Mouse (Mus musculus): ENCODE results near the gene Rb1. TPM values are rescaled to one million over a fixed set of nuclear protein-coding genes. Genes with fewer than 3 reads are reported as not detected.
A peak's percentile ranks its signal among the peaks of the same experiment; 100 is the strongest.

The Rb1 gene
- total RNA-seq, 2 experiments from 2014 or later = 16.2 to 47.0 TPM

- no peak for ATAC-seq (replicated peaks; ENCODE audit: poor library complexity)
Observed at GRCm38 (mm10) chr14:73217062-73217461, 108.6 kb downstream of the Rb1 start.

GRCm38 (mm10) chr14:73211477-73211876 is 114.1 kb downstream of the Rb1 start:
- no peak for ATAC-seq (replicated peaks; ENCODE audit: poor library complexity)

- ATAC-seq (replicated peaks; ENCODE audit: poor library complexity) = no peak
Observed at GRCm38 (mm10) chr14:73210196-73210595, 115.4 kb downstream of the Rb1 start.

DNA sequence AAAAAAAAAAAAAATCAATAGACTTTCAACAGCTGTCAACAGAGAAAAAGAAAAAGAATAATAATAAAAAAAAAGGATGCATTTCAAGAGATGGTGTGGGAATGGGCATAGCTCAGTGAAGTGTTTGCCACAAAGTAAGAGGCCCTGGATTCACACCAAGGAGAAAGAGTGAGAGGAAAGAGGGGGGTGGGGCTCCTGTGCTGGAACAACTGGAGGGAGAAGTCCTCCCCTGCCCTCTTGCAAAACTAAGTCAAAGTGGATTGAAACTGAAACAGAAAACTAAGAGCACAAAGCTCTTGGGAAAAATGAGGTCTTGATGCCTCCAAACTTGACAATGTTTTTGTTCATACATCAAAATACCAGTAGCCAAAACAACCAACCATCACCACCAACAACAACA is 116.4 kb downstream of the Rb1 start:
- ATAC-seq (replicated peaks; ENCODE audit: poor library complexity) = peak; percentile 26; the same call in 1 of the 2 replicates

DNA sequence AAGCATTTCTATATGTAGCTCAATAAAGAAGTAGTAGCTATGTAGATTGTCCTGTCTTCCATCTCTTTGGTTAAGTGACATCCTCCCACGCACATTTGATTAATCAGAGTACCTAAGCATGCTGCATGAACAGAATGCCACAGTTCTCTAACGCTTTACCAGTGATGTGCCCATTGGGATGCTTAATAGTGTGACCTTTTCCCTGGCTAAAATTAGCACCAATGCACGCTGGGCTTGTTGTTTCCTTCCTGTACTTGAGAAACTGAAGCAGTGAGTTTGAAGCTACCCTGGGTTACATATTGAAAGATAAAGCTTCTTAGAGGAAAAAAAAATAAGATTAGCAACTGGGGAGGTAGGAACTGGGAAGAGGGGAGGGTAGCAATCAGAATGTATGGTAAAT is 121.6 kb downstream of the Rb1 start:
- ATAC-seq (replicated peaks; ENCODE audit: poor library complexity) = no peak

- no peak for ATAC-seq (replicated peaks; ENCODE audit: poor library complexity)
Observed at GRCm38 (mm10) chr14:73201447-73201846, 124.2 kb downstream of the Rb1 start.

GRCm38 (mm10) chr14:73199058-73199457 is 126.6 kb downstream of the Rb1 start:
- ATAC-seq (replicated peaks; ENCODE audit: poor library complexity) = no peak

GRCm38 (mm10) chr14:73186875-73187274 is 138.7 kb downstream of the Rb1 start:
- ATAC-seq (replicated peaks; ENCODE audit: poor library complexity) = peak; percentile 46

- ATAC-seq (replicated peaks; ENCODE audit: poor library complexity) = no peak
Observed at GRCm38 (mm10) chr14:73181144-73181543, 144.5 kb downstream of the Rb1 start.

DNA sequence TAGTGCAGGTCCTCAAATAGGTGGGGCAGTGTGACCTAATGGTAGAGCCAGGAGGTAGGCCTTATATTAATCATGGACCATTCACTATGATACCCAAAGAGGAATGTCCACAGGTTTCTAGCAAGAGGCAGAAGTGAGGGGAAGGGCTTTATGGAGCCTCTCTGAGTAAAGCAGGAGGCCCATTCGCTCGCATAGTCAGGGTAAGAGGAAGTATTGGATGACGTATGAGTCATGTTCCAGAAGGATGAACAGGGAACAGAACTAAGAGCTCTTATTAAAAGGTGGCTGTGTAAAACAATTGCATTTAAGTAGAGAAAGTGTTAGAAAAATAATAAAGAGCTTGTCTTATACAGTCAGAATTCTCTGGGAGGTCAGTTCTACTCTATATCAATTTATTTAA is 145.0 kb downstream of the Rb1 start:
- no peak for ATAC-seq (replicated peaks; ENCODE audit: poor library complexity)

- no peak for ATAC-seq (replicated peaks; ENCODE audit: poor library complexity)
Observed at GRCm38 (mm10) chr14:73179221-73179681, 146.4 kb downstream of the Rb1 start.

DNA sequence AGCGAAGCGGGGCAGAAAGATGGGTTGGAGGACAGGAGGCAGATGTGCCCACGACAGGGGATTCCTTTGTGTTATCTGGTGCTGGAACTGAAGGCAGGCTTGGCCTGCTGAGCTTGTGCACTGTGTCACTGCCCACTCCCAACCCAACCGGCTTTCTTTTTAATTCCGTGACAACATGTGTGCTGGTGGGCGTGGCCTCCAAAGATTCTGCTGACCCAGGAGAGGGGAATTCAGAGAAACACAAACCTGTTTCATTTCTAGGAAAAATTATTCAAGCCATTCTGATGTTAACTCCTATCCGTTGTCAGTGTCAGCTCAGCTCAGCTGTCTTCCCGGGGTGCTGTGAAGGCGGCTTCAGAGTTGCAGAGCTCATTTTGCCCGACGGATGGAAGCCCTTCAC is 147.7 kb downstream of the Rb1 start:
- ATAC-seq (replicated peaks; ENCODE audit: poor library complexity) = no peak

DNA sequence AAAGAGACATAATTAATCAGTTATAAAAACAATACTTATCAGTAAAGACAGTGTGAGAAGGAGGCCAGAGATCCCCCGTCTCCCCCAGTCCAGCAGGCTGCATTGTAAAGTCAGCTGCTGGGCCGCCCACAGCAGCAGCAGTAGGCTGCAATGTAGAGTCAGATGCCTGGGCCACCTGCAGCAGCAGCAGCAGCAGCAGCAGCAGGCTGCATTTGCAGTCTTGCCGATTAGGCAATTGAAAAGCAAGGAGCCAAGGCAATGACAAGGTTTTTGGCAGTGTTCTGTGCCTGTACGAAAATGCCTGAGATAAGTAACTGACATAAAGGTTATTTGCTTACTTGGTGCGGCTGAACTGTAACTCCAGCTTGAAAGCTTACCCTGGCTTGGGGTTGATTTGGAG is 149.4 kb downstream of the Rb1 start:
- ATAC-seq (replicated peaks; ENCODE audit: poor library complexity) = peak; percentile 47

GRCm38 (mm10) chr14:73175814-73176213 is 149.8 kb downstream of the Rb1 start:
- peak; percentile 78 for ATAC-seq (replicated peaks; ENCODE audit: poor library complexity)

DNA sequence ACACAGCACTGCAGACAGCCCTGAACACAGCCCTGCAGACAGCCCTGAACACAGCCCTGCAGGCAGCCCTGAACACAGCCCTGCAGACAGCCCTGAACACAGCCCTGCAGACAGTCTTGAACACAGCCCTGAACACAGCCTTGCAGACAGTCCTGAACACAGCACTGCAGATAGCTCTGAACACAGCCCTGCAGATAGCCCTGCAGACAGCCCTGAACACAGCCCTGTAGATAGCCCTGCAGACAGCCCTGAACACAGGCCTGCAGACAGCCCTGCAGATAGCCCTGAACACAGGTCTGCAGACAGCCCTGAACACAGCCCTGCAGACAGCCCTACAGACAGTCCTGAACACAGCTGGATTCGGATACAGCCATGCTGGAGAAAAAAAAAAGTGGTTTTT is 150.6 kb downstream of the Rb1 start:
- ATAC-seq (replicated peaks; ENCODE audit: poor library complexity) = 0 out of 2 replicates have a peak, but pooled peaks have one; percentile 17

DNA sequence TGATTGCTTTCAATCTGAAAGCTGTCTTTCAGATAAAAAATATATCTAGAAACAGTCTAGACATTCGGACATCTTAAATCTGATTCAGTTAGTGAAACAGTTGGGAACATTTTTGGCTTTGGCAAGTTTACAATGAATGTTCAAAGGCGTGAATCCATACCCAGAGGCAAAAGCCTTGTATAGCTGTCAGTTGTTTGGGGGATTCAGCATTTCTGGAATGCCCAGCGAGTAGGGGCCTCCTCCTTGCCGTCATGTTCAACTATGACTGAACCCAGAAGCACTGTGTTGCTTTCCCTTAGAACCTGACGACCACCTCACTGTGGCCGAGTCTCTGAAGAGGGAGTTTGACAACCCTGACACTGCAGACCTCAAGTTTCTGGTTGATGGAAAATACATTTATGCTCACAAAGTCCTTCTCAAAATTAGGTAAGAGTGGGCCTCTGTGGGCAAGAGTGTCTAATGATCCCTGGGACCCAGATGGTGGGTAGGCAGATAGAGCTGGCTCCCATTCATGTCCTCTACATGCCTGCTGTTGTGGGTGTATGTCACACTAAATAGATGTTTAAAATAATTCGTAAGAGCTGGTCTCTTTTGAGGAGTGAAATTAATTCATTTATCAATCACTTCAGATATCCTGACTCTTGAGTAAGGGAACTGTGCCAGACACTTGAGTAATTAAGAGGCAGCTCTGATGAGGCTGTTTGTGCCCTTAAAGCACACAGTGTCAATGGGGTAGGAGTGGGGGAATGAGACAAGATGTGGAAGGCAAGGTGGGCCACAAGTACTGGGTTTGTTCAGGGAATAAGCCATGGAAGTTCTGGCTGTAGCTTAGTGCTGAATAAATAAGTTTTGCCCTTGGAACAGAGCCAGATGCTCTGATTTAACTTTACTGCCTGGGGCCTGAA is 151.3 kb downstream of the Rb1 start:
- no peak for ATAC-seq (replicated peaks; ENCODE audit: poor library complexity)

GRCm38 (mm10) chr14:73173662-73174061 is 152.0 kb downstream of the Rb1 start:
- no peak for ATAC-seq (replicated peaks; ENCODE audit: poor library complexity)

DNA sequence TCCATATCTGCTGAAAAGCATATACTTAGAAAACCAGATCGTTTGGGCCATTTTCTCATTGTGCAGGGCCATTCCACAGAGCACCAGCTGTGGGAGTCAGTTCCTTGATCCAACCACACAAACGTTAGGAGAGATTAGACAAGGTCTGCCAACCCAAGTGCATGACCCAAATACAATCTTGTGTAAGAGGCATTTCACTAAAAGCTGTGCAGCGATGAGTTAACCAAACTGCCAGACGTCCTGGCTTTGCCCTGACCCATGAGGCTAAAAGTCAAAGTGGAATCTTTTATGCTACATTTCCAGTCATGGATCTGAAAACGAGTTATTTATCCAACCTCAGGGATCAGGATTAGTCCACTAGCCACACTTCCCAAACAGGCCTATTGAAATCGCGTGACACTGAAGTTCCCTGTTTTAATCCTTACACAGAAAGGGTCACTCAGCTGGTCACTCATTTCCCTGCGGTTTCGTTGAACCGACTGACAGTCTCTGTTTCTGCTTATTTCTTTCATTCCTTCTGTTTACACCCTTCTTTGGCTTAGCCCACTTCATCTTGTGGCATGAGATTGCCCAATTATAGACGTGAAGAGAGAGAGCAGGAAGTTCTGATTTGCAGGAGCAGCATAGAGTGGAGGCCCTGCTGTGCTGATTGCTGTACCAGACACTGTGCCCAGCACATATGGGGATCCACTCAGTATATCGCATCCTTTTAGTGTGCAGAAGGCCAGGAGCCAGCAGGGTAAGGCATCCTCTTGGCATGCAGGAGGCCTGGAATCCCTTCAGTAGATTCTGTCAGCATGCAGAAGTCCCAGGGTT is 153.2 kb downstream of the Rb1 start:
- peak; percentile 48 for ATAC-seq (replicated peaks; ENCODE audit: poor library complexity)

DNA sequence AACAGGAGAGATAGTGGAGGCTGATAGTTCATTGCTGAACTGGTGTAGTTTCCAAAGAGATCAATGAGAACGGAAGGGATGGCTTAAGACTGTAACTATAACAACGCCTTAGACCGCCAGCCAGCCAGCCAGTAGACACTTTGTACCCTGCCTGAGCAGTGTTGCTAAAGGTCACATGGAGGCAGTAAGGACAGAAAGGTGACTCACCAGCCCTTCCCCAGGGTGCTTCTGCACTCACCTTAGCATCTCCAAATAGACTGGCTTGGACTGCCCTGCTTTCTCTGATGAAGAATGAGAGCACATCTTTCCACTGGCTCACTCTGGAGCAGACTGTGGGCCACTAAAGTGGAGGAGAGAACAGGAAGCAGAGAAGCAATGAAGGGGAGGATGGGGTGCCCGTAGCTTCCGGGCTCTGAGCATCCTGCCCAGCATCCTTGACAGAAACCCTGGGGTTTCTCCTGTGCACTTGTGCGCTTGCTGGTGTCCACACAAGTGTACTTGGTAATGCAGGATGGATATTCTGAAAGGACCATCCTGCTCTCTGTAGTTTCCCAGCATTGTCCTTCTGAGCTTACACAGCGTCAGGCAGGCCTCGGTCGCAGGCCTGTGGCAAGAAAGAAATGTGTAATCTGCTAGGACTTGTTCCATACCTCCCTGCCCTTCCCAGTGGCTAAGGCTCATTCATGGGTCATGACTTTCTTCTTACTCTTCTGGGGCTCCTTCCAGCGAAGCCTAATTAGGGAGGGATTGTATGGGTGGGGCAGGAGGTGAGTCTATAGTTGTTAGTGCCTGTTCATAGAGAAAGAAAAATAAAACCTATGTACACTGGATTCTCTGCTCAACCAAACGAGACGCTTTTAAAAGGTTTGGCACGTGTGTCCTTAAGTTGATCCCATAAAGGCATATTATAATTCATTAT is 155.4 kb downstream of the Rb1 start:
- no peak for ATAC-seq (replicated peaks; ENCODE audit: poor library complexity)

DNA sequence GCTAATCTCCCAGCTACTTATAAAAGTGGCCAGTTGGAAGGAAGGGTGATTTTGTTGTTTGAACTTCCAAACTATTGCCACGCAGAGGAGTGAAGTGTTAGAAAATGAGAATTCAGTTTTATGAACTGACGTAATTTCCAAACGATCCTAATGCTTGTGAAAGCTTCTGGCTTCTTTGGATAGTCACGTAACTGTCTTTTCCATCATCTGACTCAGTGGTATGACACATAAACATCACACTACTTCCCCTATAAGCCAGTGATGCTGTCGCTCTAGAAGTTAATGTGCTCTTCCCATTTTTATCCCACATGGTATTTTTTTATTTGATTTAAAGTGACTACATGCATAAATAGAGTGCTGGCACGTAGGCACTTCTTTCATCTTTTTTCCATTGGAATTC is 157.0 kb downstream of the Rb1 start:
- peak; percentile 58 for ATAC-seq (replicated peaks; ENCODE audit: poor library complexity)

GRCm38 (mm10) chr14:73165136-73165535 is 160.5 kb downstream of the Rb1 start:
- ATAC-seq (replicated peaks; ENCODE audit: poor library complexity) = no peak

Data from megakaryocyte progenitor cell, adult 5-6 weeks (primary cell).